Mouse (Mus musculus) retina, adult 2 months (tissue): Measurements from ENCODE around the gene Gm13757.
"Not testable (repeated sequence)": the region's sequence is repeated elsewhere in the genome, so short reads cannot be mapped to it uniquely, and the experiment has no call there.

ENCODE experiments used
- DNase-seq: peaks from one replicate; pipeline ENCODE4 v3.0.0-alpha.2; 2012; ENCODE audit warnings: low read depth, low spot score

Gene Gm13757

GRCm38 (mm10) chr2:88449031-88449430 lies at the start of gene Gm13757:
TSS of gene Gm13757 (minus strand) at chr2:88449131.
- no peak for DNase-seq

- DNase-seq, result no peak
These were observed 44.1 kb upstream of the Gm13757 start, which contains the start of gene Olfr1185-ps1 for GRCm38 (mm10) chr2:88493020-88493419. TSS of gene Olfr1185-ps1 (plus strand) at chr2:88493320.

- no peak for DNase-seq
These were observed 34.4 kb upstream of the Gm13757 start, which contains the start of gene Olfr1184 for GRCm38 (mm10) chr2:88483298-88483697. TSS of gene Olfr1184 (plus strand) at chr2:88483598.

- DNase-seq, result not testable (repeated sequence)
These were observed 5.6 kb upstream of the Gm13757 start, which contains the start of gene Olfr1183 for GRCm38 (mm10) chr2:88454567-88454966. TSS of gene Olfr1183 (plus strand) at chr2:88454867.

- no peak for DNase-seq
These were observed 22.9 kb downstream of the Gm13757 start, which contains the start of gene Olfr1181 for GRCm38 (mm10) chr2:88426071-88426470. TSS of gene Olfr1181 (minus strand) at chr2:88426171.

- DNase-seq, result no peak
These were observed 29.9 kb downstream of the Gm13757 start, which contains the start of gene Olfr1180 for GRCm38 (mm10) chr2:88419051-88419450. TSS of gene Olfr1180 (minus strand) at chr2:88419151.

GRCm38 (mm10) chr2:88406353-88406752 lies 42.6 kb downstream of the Gm13757 start, which contains the start of gene Olfr1179:
TSS of gene Olfr1179 (minus strand) at chr2:88406453.
- DNase-seq, result no peak
